Mouse (Mus musculus): ENCODE data around the gene Polr2l.

Gene Polr2l

GRCm38 (mm10) chr7:141475011-141475804 lies at the start of gene Polr2l, which contains the start of gene Tspan4:
Gene Polr2l (minus strand): TSS chr7:141475132.
Gene Tspan4 (plus strand): TSS chr7:141475240.
- peak; percentile 76 for DNase-seq (ENCODE audit: low read depth, low spot score)

DNA sequence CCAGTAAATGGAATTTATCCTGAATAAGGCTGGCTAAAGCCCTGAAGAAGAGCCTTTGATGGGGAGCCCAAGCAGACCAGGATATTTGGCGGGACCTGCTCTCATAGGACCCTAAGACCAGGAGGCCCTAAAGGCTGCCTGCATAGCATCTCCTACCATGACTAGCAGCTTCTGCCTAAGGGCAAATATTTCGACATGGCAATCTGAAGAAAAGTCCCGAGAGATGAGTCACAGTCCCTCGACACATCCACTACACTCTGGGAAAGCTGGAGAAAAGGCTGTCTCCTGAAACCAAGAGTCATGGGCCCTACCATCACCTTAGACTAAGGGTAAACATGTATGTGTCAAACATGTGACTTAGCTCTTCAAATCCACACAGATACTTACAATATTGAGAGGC lies 49.3 kb upstream of the Polr2l start:
- DNase-seq (ENCODE audit: low read depth, low spot score): no peak

DNA sequence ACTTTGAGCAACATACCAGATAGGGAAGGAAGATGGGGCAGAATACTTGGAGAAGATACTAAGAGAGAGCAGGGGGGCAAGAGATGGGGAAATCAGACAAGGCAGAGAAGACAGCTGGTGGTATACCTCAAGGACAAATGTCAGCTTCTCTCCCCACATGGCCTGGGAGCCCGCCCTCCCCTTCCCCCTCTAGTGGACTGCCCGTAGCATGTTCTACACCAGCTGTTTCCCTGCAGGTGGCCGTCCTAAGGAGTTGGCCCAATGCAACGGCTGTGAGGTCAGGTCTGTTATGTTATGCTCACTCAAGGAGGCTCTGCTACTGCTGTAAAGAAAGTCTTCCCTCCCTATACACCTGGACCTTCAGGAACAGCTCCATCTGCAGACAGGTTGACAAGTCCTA lies 48.1 kb upstream of the Polr2l start:
- DNase-seq (ENCODE audit: low read depth, low spot score): no peak

GRCm38 (mm10) chr7:141519795-141520194 lies 44.9 kb upstream of the Polr2l start:
- DNase-seq (ENCODE audit: low read depth, low spot score): no peak

DNA sequence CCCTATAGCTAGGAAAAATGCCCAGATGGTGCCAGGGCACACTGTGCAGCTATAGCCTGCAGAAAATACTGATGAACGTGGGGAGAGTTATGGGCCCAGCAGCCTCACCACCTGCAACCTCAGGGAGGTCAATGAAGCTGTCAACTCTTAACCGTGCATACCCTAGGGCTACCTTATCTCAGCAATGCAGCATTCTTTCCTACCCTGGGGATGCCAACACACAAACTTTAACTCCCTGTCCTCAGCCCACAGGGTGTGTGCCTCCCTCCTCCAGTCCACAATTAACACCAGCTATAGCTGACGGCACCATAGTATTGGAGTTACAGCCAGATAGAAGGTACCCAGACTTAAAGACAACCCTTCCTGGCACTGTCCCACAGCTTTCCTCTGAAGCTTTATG lies 44.0 kb upstream of the Polr2l start:
- DNase-seq (ENCODE audit: low read depth, low spot score): no peak

DNA sequence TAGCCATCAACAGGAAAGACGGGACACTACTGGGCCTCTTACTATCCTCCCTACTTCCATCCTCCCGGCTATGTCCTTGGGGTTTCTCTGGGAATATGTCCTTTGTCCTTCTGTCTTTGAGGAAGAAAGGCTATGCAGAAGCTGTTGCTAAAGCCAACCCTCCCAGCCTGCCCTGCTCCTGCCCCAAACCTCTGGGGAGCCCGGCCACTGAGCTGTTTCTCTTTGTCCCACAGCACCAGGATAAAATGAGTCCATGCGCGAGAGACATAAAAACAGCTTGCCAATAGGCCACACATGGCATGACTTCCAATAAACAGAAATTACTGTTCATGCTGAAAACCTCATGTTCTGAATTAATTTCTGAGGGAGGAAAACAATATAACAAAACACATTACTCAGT lies 43.4 kb upstream of the Polr2l start:
- no peak for DNase-seq (ENCODE audit: low read depth, low spot score)

DNA sequence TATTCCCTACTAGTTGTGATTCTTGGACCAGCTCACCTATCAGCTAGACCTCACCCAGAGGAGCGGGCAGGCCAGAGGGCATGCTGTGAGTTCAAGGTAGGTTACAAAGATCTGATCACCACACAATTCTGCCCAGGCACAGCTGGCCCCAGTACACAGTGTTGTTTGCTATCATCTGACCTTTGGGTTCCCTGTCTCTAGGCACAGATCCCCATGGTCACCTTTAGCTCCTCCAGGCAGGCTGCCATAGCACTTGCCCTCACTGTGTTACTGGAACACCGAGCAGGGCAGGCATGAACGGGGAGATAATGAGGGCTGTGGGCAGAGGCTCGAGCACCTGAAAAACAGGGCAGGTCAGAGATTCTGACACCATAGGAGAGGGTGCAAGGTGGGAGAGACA lies 42.7 kb upstream of the Polr2l start:
- DNase-seq (ENCODE audit: low read depth, low spot score): no peak

- DNase-seq (ENCODE audit: low read depth, low spot score): no peak
These were observed 35.8 kb upstream of the Polr2l start for GRCm38 (mm10) chr7:141510681-141511191.

DNA sequence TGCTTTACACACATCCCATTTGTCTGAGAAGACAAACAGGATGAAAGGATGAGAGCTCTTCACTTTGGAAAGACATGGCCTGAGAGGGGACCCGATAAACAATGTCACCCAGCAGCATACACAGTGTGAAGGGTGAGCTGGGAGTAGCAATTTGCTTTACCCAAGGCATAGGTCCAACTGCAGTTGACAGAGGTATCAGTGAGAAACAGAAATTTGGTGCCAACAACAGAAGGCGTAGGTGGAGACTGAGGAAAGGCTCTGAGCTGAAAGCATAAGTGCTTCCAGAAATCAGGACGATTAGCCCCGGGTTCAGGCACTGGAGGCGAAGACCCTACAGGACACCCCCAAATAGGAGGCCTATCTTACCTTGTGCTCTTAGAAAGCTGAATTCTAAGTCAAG lies 35.3 kb upstream of the Polr2l start:
- no peak for DNase-seq (ENCODE audit: low read depth, low spot score)

DNA sequence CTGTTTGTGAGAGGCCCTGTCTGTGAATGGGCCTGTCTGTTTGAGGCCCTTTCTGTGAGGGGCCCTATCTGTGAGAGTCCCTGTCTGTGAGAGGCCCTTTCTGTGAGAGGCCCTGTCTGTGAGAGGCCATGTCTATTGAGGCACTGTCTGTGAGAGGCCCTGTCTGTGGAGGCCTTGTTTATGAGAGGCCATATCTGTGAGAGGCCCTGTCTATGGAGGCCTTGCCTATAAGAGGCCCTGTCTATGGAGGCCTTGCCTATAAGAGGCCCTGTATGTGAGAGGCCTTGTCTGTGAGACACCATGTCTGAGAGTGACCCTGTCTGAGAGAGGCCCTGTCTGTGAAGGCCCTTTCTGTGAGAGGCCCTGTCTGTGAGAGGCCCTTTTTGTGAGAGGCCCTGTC lies 33.2 kb upstream of the Polr2l start:
- DNase-seq (ENCODE audit: low read depth, low spot score): no peak

- DNase-seq (ENCODE audit: low read depth, low spot score): no peak
These were observed 31.3 kb upstream of the Polr2l start for GRCm38 (mm10) chr7:141506278-141506677.

- no peak for DNase-seq (ENCODE audit: low read depth, low spot score)
These were observed 27.6 kb upstream of the Polr2l start for GRCm38 (mm10) chr7:141502556-141502905.

DNA sequence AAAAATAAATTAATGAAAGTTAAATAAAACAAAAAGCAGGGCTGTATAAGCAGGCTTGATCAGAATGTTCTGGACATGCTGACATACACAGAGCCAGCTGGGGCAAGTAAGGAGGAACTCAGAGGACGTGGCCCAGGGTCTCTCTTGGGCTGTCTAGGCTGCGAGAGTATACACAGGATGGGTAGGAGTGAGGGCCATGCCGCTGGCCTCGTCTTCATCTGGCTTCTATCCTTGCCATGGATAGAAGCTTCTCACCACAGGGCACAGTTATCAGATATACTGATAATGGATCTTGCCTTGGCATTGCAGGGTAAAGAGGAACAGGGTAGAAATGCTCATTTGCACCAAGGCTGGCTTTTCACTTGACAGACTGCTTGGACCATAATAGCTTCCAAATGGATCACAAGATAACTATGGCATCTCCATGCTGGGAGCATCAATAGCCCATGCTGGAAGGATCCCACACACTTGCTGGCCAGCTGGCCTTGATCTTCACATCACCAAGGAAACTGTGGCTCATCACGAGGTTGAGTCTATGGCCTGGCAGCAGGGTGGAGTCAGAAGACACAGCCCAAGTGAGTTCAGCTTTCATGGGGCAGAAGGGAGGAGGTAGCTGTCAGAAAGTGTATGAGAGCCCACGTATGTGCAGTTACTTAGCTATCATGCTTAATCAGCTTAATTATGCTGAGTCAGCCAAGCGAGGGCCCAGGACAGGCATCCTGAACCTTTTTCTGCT lies 27.1 kb upstream of the Polr2l start:
- no peak for DNase-seq (ENCODE audit: low read depth, low spot score)

- DNase-seq (ENCODE audit: low read depth, low spot score): no peak
These were observed 22.7 kb upstream of the Polr2l start for GRCm38 (mm10) chr7:141497600-141497999.

DNA sequence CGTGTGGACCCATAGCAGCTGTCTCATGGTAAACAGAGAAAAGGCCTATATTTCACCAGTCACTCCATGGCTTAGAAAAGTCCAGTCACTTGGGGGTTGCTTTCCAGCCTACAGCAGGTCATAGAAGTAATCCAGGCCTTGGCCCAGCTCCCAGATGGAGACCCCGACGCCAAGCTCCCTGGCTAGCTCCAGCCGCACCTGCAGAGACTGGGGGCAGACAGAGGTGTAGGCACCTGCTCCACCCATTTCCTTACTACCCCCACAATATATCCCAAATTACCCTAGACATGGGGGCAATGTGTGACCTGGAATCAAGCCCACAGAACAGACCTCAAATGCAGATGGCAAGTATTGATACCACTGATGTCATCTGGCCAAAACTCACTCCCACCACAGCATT lies 21.0 kb upstream of the Polr2l start:
- no peak for DNase-seq (ENCODE audit: low read depth, low spot score)

GRCm38 (mm10) chr7:141495379-141495778 lies 20.4 kb upstream of the Polr2l start:
- DNase-seq (ENCODE audit: low read depth, low spot score): no peak

GRCm38 (mm10) chr7:141493729-141494128 lies 18.8 kb upstream of the Polr2l start:
- no peak for DNase-seq (ENCODE audit: low read depth, low spot score)

- DNase-seq (ENCODE audit: low read depth, low spot score): no peak
These were observed 17.8 kb upstream of the Polr2l start for GRCm38 (mm10) chr7:141492738-141493137.

DNA sequence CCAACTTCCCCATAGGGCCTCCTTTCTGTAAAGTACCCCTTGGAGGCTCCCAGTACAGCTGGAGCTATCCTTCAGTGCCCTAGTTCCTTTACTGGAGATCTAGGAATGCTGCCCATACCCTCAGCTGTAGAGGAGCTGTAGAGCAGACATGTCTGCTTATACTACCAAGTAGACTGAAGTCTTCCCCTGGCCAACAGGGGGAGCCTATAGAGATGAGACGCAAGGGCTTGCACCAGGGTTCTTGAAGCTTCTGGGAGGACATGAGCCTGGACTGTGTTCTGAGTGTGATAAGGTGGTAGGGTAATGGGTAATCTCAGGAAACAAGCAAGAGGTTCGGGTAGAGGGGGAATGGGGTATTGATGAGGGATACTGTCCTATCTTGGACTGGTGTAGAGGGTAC lies 16.2 kb upstream of the Polr2l start:
- no peak for DNase-seq (ENCODE audit: low read depth, low spot score)

- no peak for DNase-seq (ENCODE audit: low read depth, low spot score)
These were observed 12.2 kb upstream of the Polr2l start for GRCm38 (mm10) chr7:141487141-141487540.

- no peak for DNase-seq (ENCODE audit: low read depth, low spot score)
These were observed 11.3 kb upstream of the Polr2l start for GRCm38 (mm10) chr7:141486239-141486638.

DNA sequence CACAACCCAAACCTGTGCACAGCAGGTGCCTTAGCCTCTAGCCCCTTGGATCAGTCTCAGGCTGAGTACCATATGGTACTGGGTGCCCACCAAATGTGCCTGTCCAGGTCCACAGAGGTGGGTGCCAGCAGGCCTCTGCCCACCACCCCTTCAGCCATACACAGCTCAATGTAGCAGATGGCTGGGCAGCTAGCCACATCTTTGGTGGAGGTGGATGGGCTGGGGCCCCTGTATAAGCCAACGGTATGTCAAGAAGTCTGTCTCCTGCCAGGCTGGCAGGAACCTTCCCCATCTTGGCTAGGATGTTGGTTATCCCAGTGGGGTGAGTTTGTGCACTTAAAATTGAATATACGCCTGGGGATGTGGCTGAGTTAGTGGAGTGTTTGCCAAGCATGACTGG lies 10.7 kb upstream of the Polr2l start:
- DNase-seq (ENCODE audit: low read depth, low spot score): no peak

DNA sequence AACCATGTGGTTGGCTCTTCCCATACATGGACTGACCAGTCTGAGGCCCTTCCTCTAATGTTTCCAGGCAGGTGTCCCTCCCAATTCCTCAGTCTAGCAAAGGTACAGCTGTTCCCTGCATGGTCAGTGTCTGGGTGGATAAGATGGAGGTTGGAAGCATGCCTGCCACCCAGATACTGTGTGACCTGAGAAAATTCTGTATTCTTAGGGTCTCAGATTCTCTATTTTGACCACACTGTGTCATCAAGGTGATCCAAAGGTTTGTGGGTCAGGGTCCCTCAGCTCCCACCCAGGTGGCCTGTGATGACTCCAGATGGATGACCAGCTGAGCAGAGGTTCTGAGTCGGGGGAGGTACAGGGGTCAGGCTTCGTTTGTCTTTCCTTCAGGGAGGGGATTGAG lies 10.3 kb upstream of the Polr2l start:
- no peak for DNase-seq (ENCODE audit: low read depth, low spot score)
